Mouse (Mus musculus): ENCODE results near the gene Fut11.

The Fut11 gene

GRCm38 (mm10) chr14:20718443-20718842, 23.7 kb downstream of the Fut11 start:
- DNase-seq (ENCODE audit: low spot score), result no peak

DNA sequence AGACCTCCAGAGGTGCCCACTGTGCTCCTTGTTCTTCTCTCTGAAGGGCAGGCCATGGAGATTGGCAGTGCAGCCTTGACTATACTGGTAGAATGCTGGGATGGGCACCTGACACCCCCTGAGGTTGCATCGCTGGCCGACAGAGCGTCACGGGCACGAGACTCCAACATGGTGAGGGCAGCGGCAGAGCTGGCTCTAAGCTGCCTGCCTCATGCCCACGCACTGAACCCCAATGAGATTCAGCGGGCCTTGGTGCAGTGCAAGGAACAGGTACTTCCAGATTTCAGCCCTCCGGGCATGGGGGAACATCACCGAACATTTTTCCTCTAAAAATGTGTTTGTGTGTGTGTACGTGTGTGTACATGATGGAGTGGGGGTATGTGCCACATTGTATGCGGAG, 25.0 kb downstream of the Fut11 start:
- DNase-seq (ENCODE audit: low spot score), result no peak

- no peak for DNase-seq (ENCODE audit: low spot score)
Observed at GRCm38 (mm10) chr14:20721371-20721770, 26.6 kb downstream of the Fut11 start.

DNA sequence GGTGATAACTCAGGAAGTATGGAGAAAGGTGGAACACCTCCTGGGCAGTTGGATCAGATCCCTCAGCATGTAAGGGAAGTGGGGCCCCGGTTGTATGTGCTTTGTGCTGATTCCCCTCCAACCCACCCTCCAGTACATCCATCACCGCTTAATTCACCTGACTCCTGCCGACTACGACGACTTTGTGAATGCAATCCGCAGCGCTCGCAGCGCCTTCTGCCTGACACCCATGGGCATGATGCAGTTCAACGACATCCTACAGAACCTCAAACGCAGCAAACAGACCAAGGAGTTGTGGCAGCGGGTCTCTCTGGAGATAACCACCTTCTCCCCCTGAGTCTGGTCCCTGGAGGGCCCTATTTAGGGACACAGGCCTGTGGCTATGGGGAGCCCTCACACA, 28.2 kb downstream of the Fut11 start:
- no peak for DNase-seq (ENCODE audit: low spot score)

DNA sequence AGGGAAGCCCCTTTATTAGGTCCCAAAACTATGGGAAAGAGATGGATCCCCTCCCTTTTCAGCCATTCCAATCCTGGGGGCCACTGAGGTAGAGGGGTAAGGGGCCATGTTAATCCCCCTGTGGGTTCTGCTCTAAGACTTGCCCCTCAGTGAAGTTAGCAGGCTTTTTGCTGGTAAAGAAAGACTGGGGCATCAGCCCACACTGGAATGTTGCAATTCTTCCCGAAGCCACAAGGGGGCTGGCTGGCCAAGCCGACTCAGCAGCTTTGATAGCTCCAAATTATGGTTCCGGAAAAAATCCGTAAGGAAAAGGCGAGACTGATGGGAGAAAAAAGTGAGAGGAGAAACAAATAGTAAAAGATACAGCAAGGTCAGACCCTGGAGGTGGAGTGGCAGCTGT, 29.3 kb downstream of the Fut11 start:
- peak; percentile 55 for DNase-seq (ENCODE audit: low spot score)

GRCm38 (mm10) chr14:20725660-20726339, 31.0 kb downstream of the Fut11 start:
- no peak for DNase-seq (ENCODE audit: low spot score)

GRCm38 (mm10) chr14:20729871-20730270, 35.1 kb downstream of the Fut11 start:
- no peak for DNase-seq (ENCODE audit: low spot score)

GRCm38 (mm10) chr14:20730853-20731602, 36.3 kb downstream of the Fut11 start:
- DNase-seq (ENCODE audit: low spot score), result no peak

DNA sequence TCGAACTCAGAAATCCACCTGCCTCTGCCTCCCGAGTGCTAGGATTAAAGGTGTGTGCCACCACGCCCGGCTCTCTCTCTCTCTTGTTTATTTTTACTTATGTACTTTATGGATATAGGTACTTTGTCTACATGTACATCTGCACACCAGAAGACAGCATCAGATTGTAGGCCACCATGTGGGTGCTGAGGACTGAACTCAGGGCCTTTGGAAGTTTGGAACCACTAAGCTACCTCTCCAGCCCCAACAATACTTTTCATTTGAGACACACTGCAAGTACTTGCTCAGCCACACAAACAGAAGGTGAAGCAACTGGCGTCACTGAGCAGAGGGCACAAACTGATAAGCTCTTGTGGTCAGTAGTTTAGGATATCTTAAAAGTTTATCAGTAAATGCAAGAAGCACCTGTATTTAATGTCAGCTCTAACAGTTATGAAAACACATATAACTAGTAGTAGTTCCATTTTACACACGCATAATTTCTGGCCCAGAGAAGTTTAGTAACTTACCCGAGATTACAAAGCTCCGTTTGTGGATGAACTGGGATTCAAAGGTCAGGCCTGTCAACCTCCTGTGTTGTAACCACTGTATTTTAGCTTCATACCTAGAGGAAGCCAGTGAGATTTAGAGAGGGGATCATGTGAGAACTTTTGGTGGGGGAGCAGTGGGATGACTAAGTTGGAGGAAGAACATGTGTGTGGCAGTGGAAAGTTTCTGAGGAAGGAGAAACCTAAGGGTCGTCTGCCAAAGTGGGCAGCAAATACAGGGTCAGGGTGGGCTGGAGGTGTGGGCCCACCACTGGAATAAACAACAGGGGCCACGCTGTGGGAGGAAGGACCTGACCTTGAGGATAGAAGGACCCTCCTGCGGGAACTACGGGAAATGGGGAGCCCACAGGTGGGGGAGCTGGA, 38.5 kb downstream of the Fut11 start:
- peak; percentile 15 for DNase-seq (ENCODE audit: low spot score)

GRCm38 (mm10) chr14:20733952-20734774, 39.4 kb downstream of the Fut11 start, which contains the start of gene Ndst2:
TSS of gene Ndst2 (minus strand) at chr14:20734562.
- peak; percentile 89 for DNase-seq (ENCODE audit: low spot score)

DNA sequence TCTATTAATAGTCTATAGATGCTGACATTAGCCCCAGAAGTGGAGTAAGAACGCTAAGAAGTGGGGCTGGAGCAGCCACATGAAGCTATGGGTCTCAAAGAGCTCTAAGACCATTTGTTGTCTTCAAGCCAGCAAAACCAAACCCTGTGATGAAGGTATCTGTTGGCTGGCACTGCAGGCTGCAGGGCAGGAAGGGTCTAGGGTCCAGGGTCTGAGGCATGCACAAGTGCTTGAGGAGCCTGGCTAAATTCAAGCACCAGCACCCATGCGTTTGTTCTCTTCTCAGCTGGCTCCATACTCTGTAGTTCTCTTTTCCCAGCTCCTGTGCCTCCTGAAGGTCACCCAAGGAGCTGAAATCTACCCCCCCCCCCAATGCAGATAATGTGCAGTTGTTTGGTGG, 40.3 kb downstream of the Fut11 start:
- no peak for DNase-seq (ENCODE audit: low spot score)

GRCm38 (mm10) chr14:20735892-20736390, 41.2 kb downstream of the Fut11 start:
- DNase-seq (ENCODE audit: low spot score), result no peak

DNA sequence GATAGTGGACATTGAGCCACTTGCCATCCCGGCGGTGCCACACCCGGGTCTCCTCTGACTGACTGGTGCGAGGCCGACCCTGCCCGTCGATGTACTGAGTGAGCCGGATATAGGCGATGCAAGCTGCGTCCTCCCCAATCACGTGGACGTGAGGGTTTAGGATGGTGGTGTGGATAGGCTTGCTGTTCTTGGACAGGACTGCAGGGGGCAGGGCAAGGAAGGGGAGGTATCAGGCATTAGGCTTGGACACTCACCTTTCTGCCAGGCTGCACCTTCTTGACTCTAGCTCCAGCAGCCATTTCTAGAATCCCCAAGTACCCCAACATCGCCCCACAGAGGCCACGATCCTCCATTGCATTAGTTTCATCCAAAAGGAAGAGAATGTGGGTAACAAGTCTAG, 42.5 kb downstream of the Fut11 start:
- DNase-seq (ENCODE audit: low spot score), result peak; percentile 61

- no peak for DNase-seq (ENCODE audit: low spot score)
Observed at GRCm38 (mm10) chr14:20738511-20738910, 43.7 kb downstream of the Fut11 start.

DNA sequence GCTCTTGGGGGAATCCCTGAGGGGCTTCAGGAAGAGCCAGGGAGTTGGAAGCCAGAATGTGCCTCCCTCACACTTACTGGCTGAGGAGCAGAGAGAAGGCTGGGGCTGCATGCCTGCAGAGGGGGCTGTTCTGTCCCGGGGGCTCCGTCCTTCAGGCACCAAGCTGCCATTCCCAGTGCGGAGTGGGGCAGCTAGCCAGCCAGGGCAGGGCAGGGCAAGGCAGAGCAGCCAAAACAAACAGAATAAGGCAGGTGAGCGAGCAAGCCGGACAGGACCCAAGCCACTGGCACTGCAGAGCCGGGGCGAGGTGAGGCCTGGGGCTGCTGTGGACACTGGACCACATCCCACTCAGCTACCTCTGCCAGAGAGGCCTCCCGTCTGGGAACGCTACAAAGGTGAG, 46.5 kb downstream of the Fut11 start:
- peak; percentile 59 for DNase-seq (ENCODE audit: low spot score)

GRCm38 (mm10) chr14:20743614-20744013, 48.8 kb downstream of the Fut11 start:
- DNase-seq (ENCODE audit: low spot score), result no peak

- no peak for DNase-seq (ENCODE audit: low spot score)
Observed at GRCm38 (mm10) chr14:20746935-20747334, 52.2 kb downstream of the Fut11 start.

DNA sequence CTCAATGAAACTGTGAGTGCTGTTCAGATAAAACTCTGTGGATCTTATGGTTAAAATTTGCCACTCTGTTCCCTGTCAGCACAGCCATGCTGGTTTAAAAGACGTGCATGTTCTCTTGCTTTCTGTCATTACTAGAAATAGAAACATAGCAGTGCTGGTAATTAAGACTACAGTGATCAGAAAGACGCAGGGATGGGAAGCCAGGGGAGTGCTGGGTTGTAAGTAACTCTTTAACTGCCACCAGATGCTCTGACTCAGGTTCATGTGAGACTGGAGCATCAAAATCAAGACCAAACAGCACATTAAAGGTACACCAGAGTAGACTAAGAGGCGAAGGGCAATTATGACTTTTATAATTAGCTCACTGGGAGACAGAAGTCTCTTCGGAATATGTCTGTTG, 53.6 kb downstream of the Fut11 start:
- no peak for DNase-seq (ENCODE audit: low spot score)

DNA sequence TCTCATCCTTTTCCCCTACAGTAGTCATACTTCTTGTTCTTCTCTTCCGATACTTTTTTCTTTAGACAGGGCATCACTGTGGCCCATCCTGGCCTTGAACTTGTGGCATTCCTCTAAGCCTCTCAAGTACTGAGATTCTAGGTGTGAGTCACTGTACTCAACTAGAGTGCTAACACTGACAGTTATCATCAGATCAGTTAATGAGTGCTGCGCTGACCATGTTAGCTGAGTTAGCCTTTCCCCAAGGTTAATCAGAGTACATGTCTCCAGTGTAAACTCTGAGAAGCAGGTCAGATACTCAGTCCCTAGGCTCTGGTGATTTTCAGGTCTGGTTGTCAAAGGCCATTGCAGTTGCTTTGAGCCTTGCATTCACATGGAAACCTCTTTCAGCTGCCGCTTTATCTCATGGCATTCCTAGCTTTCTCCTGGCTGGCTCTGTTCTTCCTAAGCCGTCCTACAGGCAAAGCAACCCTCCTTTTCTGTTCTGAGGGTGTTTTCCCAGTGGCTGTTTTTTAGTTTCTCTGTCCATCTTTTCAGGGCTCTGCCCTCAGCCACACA, 54.8 kb downstream of the Fut11 start:
- DNase-seq (ENCODE audit: low spot score), result no peak

DNA sequence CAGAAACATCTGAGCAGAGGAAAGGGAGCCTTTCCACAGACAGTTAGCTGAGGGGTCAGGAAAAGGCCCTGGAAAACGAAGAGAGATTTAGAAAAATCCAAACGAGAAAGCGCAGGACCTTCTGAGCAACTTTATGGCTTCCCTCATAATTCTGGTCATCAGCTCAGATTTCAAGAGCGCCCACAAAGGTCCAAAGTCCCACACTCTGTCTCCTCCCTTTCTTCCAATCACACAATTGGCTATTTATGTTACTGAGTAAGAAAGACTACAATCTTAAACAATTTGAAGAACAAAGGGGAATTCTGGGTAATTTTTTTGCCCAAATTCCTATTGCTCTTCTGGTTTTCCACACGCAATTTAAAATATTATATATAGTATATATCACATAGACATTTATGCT, 55.7 kb downstream of the Fut11 start:
- no peak for DNase-seq (ENCODE audit: low spot score)
